Mouse (Mus musculus) heart, embryonic 12.5 days (tissue): ENCODE measurements at regions not wholly inside any gene's neighbourhood (a gene's known extent, or its start where the extent isn't known, plus 50 kb on each side); places are given as distances from the start of the nearest gene placed in this dataset.

ENCODE experiments used
- ATAC-seq: fragments of 200-750 bp; cut with Nextera tagmentation; 2 replicates; pipeline ENCODE4 v1.8.0; 2017; ENCODE audit warnings: moderate TSS enrichment, moderate library complexity; ENCODE audit not compliant: insufficient number of reproducible peaks, low FRiP score
- H3K27ac ChIP-seq: fragments of 300-500 bp; sonication (generic); 2 replicates; pipeline ENCODE4 v1.5.1; 2016; ENCODE audit warnings: mild to moderate bottlenecking, moderate library complexity; ENCODE audit not compliant: poor library complexity, severe bottlenecking
- H3K27me3 ChIP-seq: fragments of 300-500 bp; sonication (generic); replicated peaks from 2 replicates; pipeline ENCODE4 v1.6.1; 2016; ENCODE audit warnings: mild to moderate bottlenecking, moderate library complexity
- H3K36me3 ChIP-seq: fragments of 300-500 bp; sonication (generic); 2 replicates; pipeline ENCODE4 v1.6.1; 2016; ENCODE audit warnings: mild to moderate bottlenecking, moderate library complexity
- H3K4me1 ChIP-seq: fragments of 300-500 bp; sonication (generic); replicated peaks from 2 replicates; pipeline ENCODE4 v1.6.1; 2016; ENCODE audit warnings: mild to moderate bottlenecking
- H3K4me2 ChIP-seq: fragments of 300-500 bp; sonication (generic); 2 replicates; pipeline ENCODE4 v1.6.1; 2016; ENCODE audit warnings: mild to moderate bottlenecking, moderate library complexity
- H3K4me3 ChIP-seq: fragments of 300-500 bp; sonication (generic); 2 replicates; pipeline ENCODE4 v1.5.1; 2016; ENCODE audit warnings: mild to moderate bottlenecking
- H3K9ac ChIP-seq: fragments of 300-500 bp; sonication (generic); 2 replicates; pipeline ENCODE4 v1.6.1; 2016; ENCODE audit warnings: mild to moderate bottlenecking, moderate library complexity
- H3K9me3 ChIP-seq: fragments of 300-500 bp; sonication (generic); replicated peaks from 2 replicates; pipeline ENCODE4 v1.6.1; 2016; ENCODE audit warnings: mild to moderate bottlenecking, moderate library complexity
- WGBS: fragments of 180-500 bp; shearing (Covaris S2); methylation state at CpG from one replicate; pipeline ENCODE4 v1.1.7; 2016; 5-methylcytosine and 5-hydroxymethylcytosine counted together

DNA sequence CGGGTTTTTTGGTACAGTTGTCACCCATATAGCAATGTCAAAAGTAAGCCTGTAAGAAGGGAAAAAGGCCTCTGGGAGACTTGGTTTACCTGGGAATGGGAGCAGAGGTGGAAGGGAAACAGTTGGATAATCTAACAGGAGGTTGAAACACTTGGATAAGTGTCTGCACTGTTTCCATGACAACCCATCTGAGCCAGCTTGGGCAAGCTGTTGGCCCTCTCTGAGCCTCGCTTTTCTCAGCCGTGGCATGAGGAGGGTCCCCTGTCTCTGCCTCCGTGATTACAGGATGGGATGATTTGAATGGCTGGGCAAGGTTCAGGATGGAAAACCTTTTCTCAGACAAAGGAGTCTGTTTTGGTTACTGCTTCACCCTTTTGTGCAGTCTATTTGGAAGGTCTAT, 265.6 kb downstream of the Emp1 start:
- H3K9me3 ChIP-seq, result no peaks in the 10 kb centered on the region
- H3K4me2 ChIP-seq, result no peak overlapping the region
- H3K27me3 ChIP-seq, result no peaks in the 10 kb centered on the region
- no peak for ATAC-seq
- H3K36me3 ChIP-seq, result no peaks in the 10 kb centered on the region
- 0 out of 2 replicates have a peak, but pooled peaks cover 5% of the 10 kb centered on the region for H3K4me1 ChIP-seq
- no peak overlapping the region for H3K27ac ChIP-seq
- H3K9ac ChIP-seq, result no peak overlapping the region
- WGBS, result 38% methylated on average over 4 of the region's 4 CpGs
- no peak overlapping the region for H3K4me3 ChIP-seq

DNA sequence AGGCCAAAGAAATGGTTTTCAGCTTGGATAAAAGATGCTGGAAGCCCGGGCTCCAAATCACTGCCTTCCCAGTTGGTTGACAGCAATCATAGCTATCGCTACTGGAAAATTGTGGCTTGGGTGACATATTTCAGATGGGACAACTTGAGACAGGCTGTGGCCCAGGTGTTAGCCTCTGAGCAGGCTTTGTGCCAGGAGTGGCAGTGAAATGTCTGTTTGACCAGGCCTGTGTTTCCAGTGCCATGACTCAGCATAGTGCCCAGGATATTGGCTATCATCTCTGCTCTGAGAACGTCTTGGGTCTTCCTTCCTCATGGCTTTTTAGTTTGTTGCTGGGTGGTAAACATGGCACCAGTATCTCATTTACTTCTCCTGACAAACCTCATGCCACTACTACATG, 266.9 kb downstream of the Emp1 start:
- 0 out of 2 replicates have a peak, but pooled peaks cover 5% of the 10 kb centered on the region for H3K4me1 ChIP-seq
- H3K4me3 ChIP-seq, result no peak overlapping the region
- H3K9ac ChIP-seq, result no peak overlapping the region
- 70% methylated on average over 3 of the region's 3 CpGs for WGBS
- no peaks in the 10 kb centered on the region for H3K9me3 ChIP-seq
- H3K27ac ChIP-seq, result no peak overlapping the region
- H3K27me3 ChIP-seq, result no peaks in the 10 kb centered on the region
- no peak overlapping the region for H3K4me2 ChIP-seq
- no peak for ATAC-seq
- H3K36me3 ChIP-seq, result no peaks in the 10 kb centered on the region

DNA sequence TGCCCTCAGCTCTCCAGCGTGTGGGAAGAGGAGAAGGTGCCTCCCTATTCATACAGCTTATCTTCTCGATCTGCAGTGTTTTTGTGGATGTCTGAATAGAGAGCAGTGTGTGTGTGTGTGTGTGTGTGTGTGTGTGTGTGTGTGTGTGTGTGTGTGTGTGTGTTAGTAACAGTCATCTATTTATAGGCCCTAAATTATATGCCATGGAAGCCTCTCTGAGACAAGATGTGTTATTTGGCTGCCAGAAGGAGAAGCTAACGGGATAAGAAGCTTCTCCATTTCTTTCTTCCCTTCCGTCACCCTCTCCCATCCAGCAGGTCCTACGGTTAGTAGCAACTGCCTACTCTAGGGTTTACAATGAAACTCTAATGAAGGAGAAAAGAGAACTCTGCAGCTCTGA, 270.3 kb downstream of the Emp1 start:
- 62% methylated on average over 5 of the region's 5 CpGs for WGBS

DNA sequence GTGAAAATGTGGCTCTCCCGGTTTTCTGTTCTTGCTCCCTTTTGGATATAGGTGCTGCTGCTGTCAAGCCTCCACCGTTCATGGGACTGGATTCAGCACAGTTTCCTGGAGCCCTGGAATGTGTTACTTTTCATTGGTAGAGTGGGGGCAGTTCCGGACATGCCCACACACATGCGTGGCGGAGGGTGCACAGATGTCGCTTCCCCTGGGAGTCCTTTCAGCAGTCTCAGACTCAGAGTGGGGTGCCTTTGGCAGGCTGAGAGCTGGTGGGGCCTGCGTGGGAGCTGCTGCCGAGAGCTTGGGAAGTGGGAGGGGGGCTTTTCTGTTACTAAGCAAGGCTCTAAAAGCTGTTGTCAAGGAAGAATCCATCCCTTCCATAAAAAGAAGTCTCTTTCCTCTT, 274.3 kb downstream of the Emp1 start:
- H3K9ac ChIP-seq, result no peak overlapping the region
- H3K9me3 ChIP-seq, result 0 out of 2 replicates have a peak, but pooled peaks cover 4% of the 10 kb centered on the region
- H3K27ac ChIP-seq, result no peak overlapping the region
- H3K4me1 ChIP-seq, result no peaks in the 10 kb centered on the region
- H3K4me3 ChIP-seq, result no peak overlapping the region
- no peak for ATAC-seq
- no peak overlapping the region for H3K4me2 ChIP-seq
- WGBS, result 71% methylated on average over 8 of the region's 8 CpGs
- H3K36me3 ChIP-seq, result no peaks in the 10 kb centered on the region
- no peaks in the 10 kb centered on the region for H3K27me3 ChIP-seq

More for the DNA sequence above, 270.3 kb downstream of the Emp1 start:
- Histone ChIP-seq H3K27me3 (no peaks in the 10 kb centered on the region), H3K9ac (no peak overlapping the region), H3K4me2 (no peak overlapping the region), H3K27ac (no peak overlapping the region), H3K4me3 (no peak overlapping the region), H3K9me3 (no peaks in the 10 kb centered on the region), H3K36me3 (no peaks in the 10 kb centered on the region), H3K4me1 (0 out of 2 replicates have a peak, but pooled peaks cover 4% of the 10 kb centered on the region)
- ATAC-seq, result no peak

DNA sequence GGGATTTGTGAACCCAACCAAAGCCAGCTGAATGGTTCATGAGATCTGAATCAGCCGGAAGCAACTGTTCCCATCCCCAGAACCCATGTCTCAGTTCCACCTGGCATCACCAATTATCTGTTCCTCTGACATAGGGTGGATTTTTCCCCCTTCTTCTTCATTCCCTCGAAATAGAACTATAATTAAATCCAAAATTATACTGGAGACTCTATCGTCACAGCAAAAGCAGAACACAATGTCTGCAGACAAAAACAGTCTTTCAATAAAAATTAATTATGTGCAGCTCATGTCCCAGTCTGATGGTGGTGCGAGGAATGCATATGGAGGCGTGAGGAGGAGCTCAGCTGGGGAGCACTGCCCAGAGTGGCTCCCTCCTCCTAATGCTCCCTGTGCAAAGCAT, 280.4 kb downstream of the Emp1 start:
- Histone ChIP-seq H3K4me1 (no peaks in the 10 kb centered on the region), H3K36me3 (no peaks in the 10 kb centered on the region), H3K4me3 (no peak overlapping the region), H3K9ac (no peak overlapping the region), H3K9me3 (peaks cover 7% of the 10 kb centered on the region; the same call in 1 of the 2 replicates), H3K27me3 (no peaks in the 10 kb centered on the region), H3K27ac (no peak overlapping the region), H3K4me2 (no peak overlapping the region)
- ATAC-seq, result no peak
- 79% methylated on average over 5 of the region's 5 CpGs for WGBS

DNA sequence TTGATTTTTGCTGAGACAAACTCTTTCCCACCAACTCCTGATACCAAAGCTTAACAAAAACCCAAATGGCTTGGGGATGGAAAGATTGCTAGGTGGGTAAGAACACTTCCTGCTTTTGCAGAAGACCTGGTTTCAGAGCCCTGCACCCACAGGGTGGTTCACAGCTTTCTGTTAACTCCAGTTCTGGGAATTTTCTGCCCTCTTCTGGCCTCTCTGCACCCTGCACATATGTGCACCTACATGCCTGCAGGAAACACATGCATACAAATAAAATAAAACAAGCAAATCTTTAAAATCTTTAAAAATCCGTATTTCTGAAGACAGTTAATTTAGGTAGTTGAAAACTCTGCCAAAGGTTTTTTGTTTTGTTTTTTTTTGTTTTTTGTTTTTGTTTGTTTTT, 283.8 kb downstream of the Emp1 start:
- H3K9ac ChIP-seq, result no peak overlapping the region
- H3K4me2 ChIP-seq, result no peak overlapping the region
- no peak overlapping the region for H3K27ac ChIP-seq
- 54% methylated on average over 1 of the region's 1 CpGs for WGBS
- H3K36me3 ChIP-seq, result no peaks in the 10 kb centered on the region
- ATAC-seq, result no peak
- no peak overlapping the region for H3K4me3 ChIP-seq
- no peaks in the 10 kb centered on the region for H3K4me1 ChIP-seq
- H3K9me3 ChIP-seq, result peaks cover 4% of the 10 kb centered on the region; the same call in 1 of the 2 replicates
- no peaks in the 10 kb centered on the region for H3K27me3 ChIP-seq

DNA sequence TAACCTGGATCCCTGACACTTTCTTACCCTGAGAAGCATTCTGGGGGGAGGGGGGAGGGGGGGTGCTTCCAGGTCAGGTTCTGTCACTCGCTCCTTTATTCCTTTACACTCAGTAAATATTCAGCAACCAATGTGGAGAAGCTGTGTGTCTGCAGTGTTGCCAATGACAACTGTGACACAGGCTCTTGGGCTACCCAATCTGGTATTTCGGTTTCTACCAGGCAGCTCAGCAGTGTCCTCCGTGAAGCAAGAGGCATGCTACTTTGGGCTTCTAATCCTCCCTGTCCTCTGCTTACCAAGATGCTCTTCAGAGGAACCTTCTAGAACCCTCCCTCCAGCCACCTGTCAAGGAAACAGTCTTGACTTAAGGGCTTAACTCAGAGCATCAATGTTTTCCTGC, 290.7 kb downstream of the Emp1 start:
- 86% methylated on average over 3 of the region's 3 CpGs for WGBS
- H3K4me3 ChIP-seq, result no peak overlapping the region
- no peak overlapping the region for H3K9ac ChIP-seq
- no peak for ATAC-seq
- 0 out of 2 replicates have a peak, but pooled peaks cover 4% of the 10 kb centered on the region for H3K27me3 ChIP-seq
- H3K27ac ChIP-seq, result no peak overlapping the region
- no peaks in the 10 kb centered on the region for H3K4me1 ChIP-seq
- H3K9me3 ChIP-seq, result no peaks in the 10 kb centered on the region
- no peaks in the 10 kb centered on the region for H3K36me3 ChIP-seq
- H3K4me2 ChIP-seq, result no peak overlapping the region

DNA sequence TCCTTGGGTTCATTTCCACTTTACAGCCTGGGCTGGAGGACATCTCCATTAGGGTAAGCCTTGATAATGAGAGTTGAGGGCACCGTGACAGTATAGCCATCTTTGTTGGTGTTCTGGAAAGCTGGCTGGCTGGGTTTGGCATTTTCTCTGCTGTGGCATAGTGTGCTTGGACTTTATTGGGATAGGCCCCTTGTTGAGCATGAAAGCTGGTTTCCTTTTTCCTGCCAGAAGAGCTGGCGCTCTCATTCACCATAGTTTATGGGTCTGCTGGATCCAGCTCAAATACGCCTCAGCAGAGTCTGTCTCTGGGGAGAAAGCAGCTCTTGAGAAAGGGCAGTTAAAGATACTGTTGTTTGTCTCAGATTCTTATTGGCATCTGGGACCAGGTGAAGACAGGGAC, 300.0 kb downstream of the Emp1 start:
- Histone ChIP-seq H3K4me1 (peaks cover 4% of the 10 kb centered on the region; the same call in 1 of the 2 replicates), H3K36me3 (no peaks in the 10 kb centered on the region), H3K4me3 (no peak overlapping the region), H3K4me2 (no peak overlapping the region), H3K27ac (no peak overlapping the region), H3K9ac (no peak overlapping the region), H3K27me3 (no peaks in the 10 kb centered on the region), H3K9me3 (no peaks in the 10 kb centered on the region)
- WGBS, result 81% methylated on average over 3 of the region's 3 CpGs
- ATAC-seq, result no peak

DNA sequence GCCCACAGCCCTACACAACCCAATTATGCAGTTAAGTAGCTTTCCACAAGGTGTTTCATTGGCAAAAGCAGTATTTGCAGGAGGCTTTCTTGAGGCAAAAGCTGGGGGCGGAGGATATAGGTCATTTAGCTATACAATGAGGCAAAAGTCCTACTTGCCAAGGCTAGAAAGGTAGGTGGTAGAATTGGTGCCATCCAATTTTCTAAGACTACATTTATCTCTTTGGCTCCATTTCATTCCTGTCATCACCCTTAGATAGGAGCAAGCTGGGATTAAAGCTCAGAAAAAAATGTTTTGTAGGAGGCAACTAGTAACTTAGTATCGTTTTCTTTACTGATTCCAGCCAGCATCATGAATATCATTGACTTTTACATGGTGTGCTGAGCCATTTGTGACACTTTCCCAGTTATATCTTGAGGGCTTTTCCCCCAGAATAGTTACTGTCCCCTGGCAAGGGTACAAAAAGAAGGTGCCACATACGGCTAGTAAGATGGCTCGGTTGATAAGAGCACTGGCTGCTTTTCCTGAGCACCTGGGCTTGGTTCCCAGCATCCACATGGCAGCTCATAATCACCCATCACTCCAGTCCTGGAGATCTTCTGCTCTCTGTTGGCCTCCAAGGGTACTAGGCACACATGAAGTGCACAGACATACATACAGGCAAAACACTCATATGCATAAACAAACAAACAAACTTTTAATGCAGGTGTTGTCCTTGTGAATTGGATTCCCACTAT, 300.6 kb downstream of the Emp1 start:
- Histone ChIP-seq H3K27ac (no peak overlapping the region), H3K27me3 (no peaks in the 10 kb centered on the region)
- no peak for ATAC-seq

More for the DNA sequence above, 300.6 kb downstream of the Emp1 start:
- no peak overlapping the region for H3K4me2 ChIP-seq
- H3K4me3 ChIP-seq, result no peak overlapping the region
- H3K9me3 ChIP-seq, result no peaks in the 10 kb centered on the region
- WGBS, result 63% methylated on average over 4 of the region's 4 CpGs
- H3K9ac ChIP-seq, result no peak overlapping the region
- H3K4me1 ChIP-seq, result peaks cover 4% of the 10 kb centered on the region; the same call in 1 of the 2 replicates
- no peaks in the 10 kb centered on the region for H3K36me3 ChIP-seq
